Mouse (Mus musculus) central nervous system, embryonic 11.5 days (tissue): ENCODE data around the gene Rab3gap2. TPM values are rescaled to one million over a fixed set of nuclear protein-coding genes. Genes with fewer than 3 reads are reported as not detected.

ENCODE experiments used
- polyA plus RNA-seq: library from polyadenylated mRNA; depleted of rRNA; stranded (reverse); fragments of >200 nt; gene quantifications from 2 replicates; pipeline ENCODE4 v1.2.3, GENCODE M21; 2012; rRNA removed

Rab3gap2 gene
- polyA plus RNA-seq = 29.1 and 30.5 TPM in 2 replicates

GRCm38 (mm10) chr1:185203909-185204661, at the start of gene Rab3gap2:
Gene Rab3gap2 (plus strand): TSS chr1:185204117.

GRCm38 (mm10) chr1:185328721-185329610, 125.0 kb downstream of the Rab3gap2 start, which contains the start of gene Iars2:
Gene Iars2 (minus strand): TSS chr1:185329396.

GRCm38 (mm10) chr1:185331983-185332430, 128.1 kb downstream of the Rab3gap2 start, which contains the start of gene Bpnt1:
Gene Bpnt1 (plus strand): TSS chr1:185332149.

Other genes starting within 250 kb of the Rab3gap2 start
- 19.1 and 22.6 TPM in 2 replicates for gene Mark1, start 204.5 kb upstream of the Rab3gap2 start, polyA plus RNA-seq
- 20.0 and 25.1 TPM in 2 replicates for gene Iars2, start 125.3 kb downstream of the Rab3gap2 start, polyA plus RNA-seq
- gene Bpnt1, start 128.0 kb downstream of the Rab3gap2 start, polyA plus RNA-seq = 34.1 and 58.0 TPM in 2 replicates
- gene Eprs, start 158.9 kb downstream of the Rab3gap2 start, polyA plus RNA-seq = 57.7 and 75.7 TPM in 2 replicates